Mouse (Mus musculus) liver, postnatal 0 days (tissue): ENCODE results near the gene Itpr1. TPM values are rescaled to one million over a fixed set of nuclear protein-coding genes. Genes with fewer than 3 reads are reported as not detected.
A peak's percentile ranks its signal among the peaks of the same experiment; 100 is the strongest.

ENCODE experiments used
- ATAC-seq: fragments of 200-750 bp; cut with Nextera tagmentation; 2 replicates; pipeline ENCODE4 v1.8.0; 2017; ENCODE audit warnings: mild to moderate bottlenecking, moderate library complexity
- DNase-seq: peaks from one replicate; pipeline ENCODE4 v3.0.0-alpha.2; 2016
- H3K27ac ChIP-seq: fragments of 300-500 bp; sonication (generic); 2 replicates; pipeline ENCODE4 v1.5.1; 2014; ENCODE audit warnings: antibody characterized with exemption, moderate library complexity, mild to moderate bottlenecking, low read depth
- H3K27me3 ChIP-seq: fragments of 300-500 bp; sonication (generic); 2 replicates; pipeline ENCODE4 v1.6.1; 2014; ENCODE audit warnings: low read length, control low read depth, mixed read lengths; ENCODE audit not compliant: insufficient read depth
- H3K36me3 ChIP-seq: fragments of 300-500 bp; sonication (generic); replicated peaks from 2 replicates; pipeline ENCODE4 v1.6.1; 2014; ENCODE audit warnings: mild to moderate bottlenecking, control low read depth, low read length, moderate library complexity, mixed read lengths; ENCODE audit not compliant: insufficient read depth
- H3K4me1 ChIP-seq: fragments of 300-500 bp; sonication (generic); 2 replicates; pipeline ENCODE4 v1.6.1; 2014; ENCODE audit warnings: antibody characterized with exemption, mild to moderate bottlenecking, control low read depth; ENCODE audit not compliant: insufficient read depth
- H3K4me2 ChIP-seq: fragments of 300-500 bp; sonication (generic); 2 replicates; pipeline ENCODE4 v1.6.1; 2014; ENCODE audit warnings: low read depth, mild to moderate bottlenecking, low read length, moderate library complexity, mixed read lengths
- H3K4me3 ChIP-seq: fragments of 300-500 bp; sonication (generic); 2 replicates; pipeline ENCODE4 v1.5.1; 2014; ENCODE audit warnings: low read depth, low read length
- H3K9ac ChIP-seq: fragments of 300-500 bp; sonication (generic); replicated peaks from 2 replicates; pipeline ENCODE4 v1.6.1; 2014; ENCODE audit warnings: mild to moderate bottlenecking, moderate library complexity
- H3K9me3 ChIP-seq: fragments of 300-500 bp; sonication (generic); 2 replicates; pipeline ENCODE4 v1.6.1; 2016; ENCODE audit warnings: mild to moderate bottlenecking, control low read depth, low read length, mixed read lengths
- CTCF ChIP-seq: sonication (generic); IDR thresholded peaks from 2 replicates; pipeline ENCODE4 v1.5.1; 2016; ENCODE audit warnings: antibody characterized with exemption, low read depth
- EP300 ChIP-seq: IDR thresholded peaks from 2 replicates; pipeline ENCODE4 v1.6.1; 2016; ENCODE audit warnings: antibody characterized with exemption, low read depth, mild to moderate bottlenecking
- WGBS: fragments of 180-500 bp; shearing (Covaris S2); extraction: QIAGEN DNeasy Blood & Tissue Kit; methylation state at CpG from one replicate; pipeline ENCODE4 v1.1.7; 2014; ENCODE audit not compliant: insufficient replicate concordance; 5-methylcytosine and 5-hydroxymethylcytosine counted together
- polyA plus RNA-seq: library from polyadenylated mRNA; unstranded; fragments of >200 nt; fragmentation: Nextera tagmentation; extraction: Ambion mirVana; gene quantifications from 2 replicates; pipeline ENCODE4 v1.2.1, GENCODE M21; 2015

Itpr1 gene
- polyA plus RNA-seq, 1 experiment from 2014 or later, result 2.9 TPM

- Histone ChIP-seq H3K9me3 (no peaks in the 10 kb centered on the region), H3K36me3 (peaks cover 14% of the 10 kb centered on the region; the same call in 1 of the 2 replicates), H3K27ac (no peak overlapping the region), H3K4me1 (no peaks in the 10 kb centered on the region), H3K4me3 (no peak overlapping the region), H3K4me2 (no peak overlapping the region), H3K27me3 (no peaks in the 10 kb centered on the region), H3K9ac (no peak overlapping the region)
- WGBS, result 85% methylated on average over 10 of the region's 10 CpGs
- ATAC-seq (no peak), DNase-seq (no peak)
- TF ChIP-seq CTCF (no peak), EP300 (no peak)
Observed at GRCm38 (mm10) chr6:108494185-108494804, 281.4 kb downstream of the Itpr1 start.

GRCm38 (mm10) chr6:108494994-108495393 lies 282.1 kb downstream of the Itpr1 start:
- no peaks in the 10 kb centered on the region for H3K27me3 ChIP-seq
- ATAC-seq, result no peak
- WGBS, result 83% methylated on average over 6 of the region's 6 CpGs
- no peak overlapping the region for H3K27ac ChIP-seq
- peaks cover 14% of the 10 kb centered on the region; the same call in 1 of the 2 replicates for H3K36me3 ChIP-seq
- no peak overlapping the region for H3K9ac ChIP-seq
- no peak overlapping the region for H3K4me2 ChIP-seq
- DNase-seq, result no peak
- no peak overlapping the region for H3K4me3 ChIP-seq
- H3K9me3 ChIP-seq, result no peaks in the 10 kb centered on the region
- no peak for TF ChIP-seq EP300
- no peak for TF ChIP-seq CTCF
- H3K4me1 ChIP-seq, result no peaks in the 10 kb centered on the region

GRCm38 (mm10) chr6:108498070-108498469 lies 285.2 kb downstream of the Itpr1 start:
- H3K27ac ChIP-seq, result no peak overlapping the region
- ATAC-seq, result no peak
- no peaks in the 10 kb centered on the region for H3K4me1 ChIP-seq
- 67% methylated on average over 7 of the region's 7 CpGs for WGBS
- H3K27me3 ChIP-seq, result no peaks in the 10 kb centered on the region
- peaks cover 21% of the 10 kb centered on the region for H3K36me3 ChIP-seq
- H3K4me2 ChIP-seq, result no peak overlapping the region
- no peak overlapping the region for H3K9ac ChIP-seq
- no peaks in the 10 kb centered on the region for H3K9me3 ChIP-seq
- TF ChIP-seq CTCF (no peak), EP300 (no peak)
- no peak overlapping the region for H3K4me3 ChIP-seq
- no peak for DNase-seq

- H3K9ac ChIP-seq, result no peak overlapping the region
- 58% methylated on average over 5 of the region's 5 CpGs for WGBS
- H3K27ac ChIP-seq, result peak overlapping the region; percentile 73
- TF ChIP-seq CTCF (no peak), EP300 (peak; percentile 26; the same call in 1 of the 2 replicates)
- no peak overlapping the region for H3K4me3 ChIP-seq
- H3K27me3 ChIP-seq, result no peaks in the 10 kb centered on the region
- H3K4me2 ChIP-seq, result no peak overlapping the region
- peaks cover 11% of the 10 kb centered on the region; the same call in 1 of the 2 replicates for H3K36me3 ChIP-seq
- peaks cover 15% of the 10 kb centered on the region for H3K4me1 ChIP-seq
- no peaks in the 10 kb centered on the region for H3K9me3 ChIP-seq
- DNase-seq (peak; percentile 44), ATAC-seq (peak; percentile 64)
Observed at GRCm38 (mm10) chr6:108503651-108504050, 290.8 kb downstream of the Itpr1 start.

GRCm38 (mm10) chr6:108504717-108505116 lies 291.8 kb downstream of the Itpr1 start:
- 65% methylated on average over 7 of the region's 7 CpGs for WGBS
- Histone ChIP-seq H3K4me2 (no peak overlapping the region), H3K36me3 (peaks cover 7% of the 10 kb centered on the region; the same call in 1 of the 2 replicates), H3K27me3 (no peaks in the 10 kb centered on the region), H3K4me1 (peaks cover 19% of the 10 kb centered on the region), H3K27ac (peak overlapping the region; percentile 73), H3K9me3 (no peaks in the 10 kb centered on the region), H3K4me3 (no peak overlapping the region), H3K9ac (no peak overlapping the region)
- ATAC-seq (no peak), DNase-seq (no peak)
- TF ChIP-seq CTCF (no peak), EP300 (no peak)

- Histone ChIP-seq H3K27me3 (no peaks in the 10 kb centered on the region), H3K4me1 (peaks cover 23% of the 10 kb centered on the region), H3K9me3 (no peaks in the 10 kb centered on the region), H3K9ac (no peak overlapping the region), H3K27ac (peak overlapping the region; percentile 70), H3K36me3 (peaks cover 7% of the 10 kb centered on the region; the same call in 1 of the 2 replicates), H3K4me3 (no peak overlapping the region), H3K4me2 (no peak overlapping the region)
- DNase-seq (no peak), ATAC-seq (peak; percentile 82)
- TF ChIP-seq CTCF, result no peak
- 0 out of 2 replicates have a peak, but pooled peaks have one; percentile 28 for TF ChIP-seq EP300
- 79% methylated on average over 3 of the region's 3 CpGs for WGBS
Observed at GRCm38 (mm10) chr6:108506161-108506560, 293.3 kb downstream of the Itpr1 start.
